Mouse (Mus musculus) brain, embryonic 14.5 days (tissue): ENCODE results near the gene Zan.

Source experiments
- CTCF ChIP-seq: fragments of 200-500 bp; IDR thresholded peaks from 2 replicates; pipeline ENCODE4 v1.5.1; 2012; ENCODE audit warnings: inconsistent platforms, mild to moderate bottlenecking, moderate library complexity, borderline replicate concordance; ENCODE audit not compliant: insufficient read depth, insufficient read length; ENCODE audit errors: extremely low read depth
- POLR2A ChIP-seq: fragments of 200-500 bp; IDR thresholded peaks from 2 replicates; pipeline ENCODE4 v1.6.1; 2012; ENCODE audit warnings: mild to moderate bottlenecking, inconsistent platforms, borderline replicate concordance; ENCODE audit not compliant: poor library complexity, insufficient read depth, insufficient read length, severe bottlenecking; ENCODE audit errors: extremely low read depth

- TF ChIP-seq CTCF (no peak), POLR2A (no peak)
These were observed 142.5 kb downstream of the Zan start for GRCm38 (mm10) chr5:137334317-137334716.
